ENCODE assay signal across 11 mouse cellular contexts in genomic region chr4:133406313-133407056, GRCm38 (mm10). TPM values are rescaled to one million over a fixed set of nuclear protein-coding genes. Genes with fewer than 3 reads are reported as not detected.
A peak's percentile ranks its signal among the peaks of the same experiment; 100 is the strongest.
DNase-seq lines count a peak whose midpoint lies in the region; ATAC-seq and TF ChIP-seq lines count a peak whose summit lies in the region.
"Had no signal": no experiment of that assay in that cellular context is flagged by ENCODE, and none has a peak within 500 bp of the region (broad histone marks: within the 10 kb centered on the region; RNA-seq: fewer than 3 reads in every experiment).

No protein-coding gene starts in this region.

- no peaks in the 10 kb centered on the region for H3K27me3 ChIP-seq in forebrain, postnatal 0 days (ENCODE audit: insufficient read depth, low read length)
- no peaks in the 10 kb centered on the region for H3K27me3 ChIP-seq in forebrain, embryonic 10.5 days (ENCODE audit: poor library complexity, severe bottlenecking)
- no peaks in the 10 kb centered on the region for H3K27me3 ChIP-seq in kidney, embryonic 15.5 days
- no peaks in the 10 kb centered on the region for H3K27me3 ChIP-seq in limb, embryonic 12.5 days

- WGBS in forebrain, postnatal 0 days, result 60% methylated on average over 8 of the region's 8 CpGs
- 74% methylated on average over 8 of the region's 8 CpGs for WGBS in forebrain, embryonic 10.5 days
- 70% methylated on average over 8 of the region's 8 CpGs for WGBS in kidney, embryonic 15.5 days
- 65% methylated on average over 8 of the region's 8 CpGs for WGBS in limb, embryonic 12.5 days

- no peak for DNase-seq in forebrain, postnatal 0 days
- DNase-seq in forebrain, embryonic 10.5 days (ENCODE audit: extremely low spot score, low spot score), result no peak
- DNase-seq in kidney, adult 8-10 months, result no peak
- DNase-seq in left cerebral cortex, postnatal 36 days (ENCODE audit: low spot score in 2 of 2), result no peak
- DNase-seq in urinary bladder, postnatal 36 days (ENCODE audit: low spot score in 2 of 2), result no peak
- DNase-seq: B cell, adult 2 months; cerebellum, postnatal 36 days; kidney, postnatal 10 days had no signal

- no peak for TF ChIP-seq CTCF in forebrain, postnatal 0 days (IDR thresholded peaks at IDR 0.05; ENCODE audit: low read depth)

- intact Hi-C loops in left cerebral cortex, postnatal 36 days (cut with DNase I), result no loop called here

- no peaks in the 10 kb centered on the region for H3K36me3 ChIP-seq in forebrain, postnatal 0 days (ENCODE audit: insufficient read depth)
- H3K36me3 ChIP-seq in forebrain, embryonic 10.5 days (replicated peaks), result peaks cover 3% of the 10 kb centered on the region
- H3K36me3 ChIP-seq in kidney, embryonic 15.5 days, result no peaks in the 10 kb centered on the region
- peaks cover 5% of the 10 kb centered on the region; the same call in 1 of the 2 replicates for H3K36me3 ChIP-seq in limb, embryonic 12.5 days

- H3K4me3 ChIP-seq in forebrain, postnatal 0 days (ENCODE audit: low read depth, low read length), result no peak overlapping the region
- no peak overlapping the region for H3K4me3 ChIP-seq in forebrain, embryonic 10.5 days
- H3K4me3 ChIP-seq in kidney, embryonic 15.5 days (replicated peaks), result no peak overlapping the region
- H3K4me3 ChIP-seq in brown adipose tissue, adult 24 weeks (ENCODE audit: insufficient read depth, low read depth, low read length), result no peak overlapping the region
- no peak overlapping the region for H3K4me3 ChIP-seq in limb, embryonic 12.5 days (replicated peaks)

- H3K9me3 ChIP-seq in forebrain, postnatal 0 days (ENCODE audit: low read length), result no peaks in the 10 kb centered on the region
- H3K9me3 ChIP-seq in forebrain, embryonic 10.5 days, result no peaks in the 10 kb centered on the region
- H3K9me3 ChIP-seq in kidney, embryonic 15.5 days (replicated peaks), result no peaks in the 10 kb centered on the region
- no peaks in the 10 kb centered on the region for H3K9me3 ChIP-seq in limb, embryonic 12.5 days

- no peak overlapping the region for H3K4me2 ChIP-seq in forebrain, postnatal 0 days (ENCODE audit: low read depth)
- H3K4me2 ChIP-seq in kidney, embryonic 15.5 days, result no peak overlapping the region
- H3K4me2 ChIP-seq in limb, embryonic 12.5 days, result no peak overlapping the region

- ATAC-seq in forebrain, postnatal 0 days, result peak; percentile 40; the same call in 1 of the 2 replicates
- ATAC-seq in kidney, embryonic 15.5 days (replicated peaks; ENCODE audit: low FRiP score), result no peak
- ATAC-seq in limb, embryonic 12.5 days (ENCODE audit: insufficient number of reproducible peaks, insufficient read depth, low FRiP score, low TSS enrichment, low read depth), result no peak

- no peak overlapping the region for H3K9ac ChIP-seq in forebrain, postnatal 0 days
- no peak overlapping the region for H3K9ac ChIP-seq in kidney, embryonic 15.5 days
- no peak overlapping the region for H3K9ac ChIP-seq in limb, embryonic 12.5 days (replicated peaks)

- no peak overlapping the region for H3K27ac ChIP-seq in forebrain, postnatal 0 days (ENCODE audit: low read depth, low read length)
- H3K27ac ChIP-seq in forebrain, embryonic 10.5 days, result no peak overlapping the region
- peak overlapping the region; percentile 57 for H3K27ac ChIP-seq in kidney, embryonic 15.5 days
- H3K27ac ChIP-seq in brown adipose tissue, adult 24 weeks (replicated peaks; ENCODE audit: low read depth, low read length), result 0 out of 2 replicates have a peak overlapping the region, but pooled peaks have one; percentile 6
- peak overlapping the region; percentile 41; the same call in 1 of the 2 replicates for H3K27ac ChIP-seq in limb, embryonic 12.5 days

- H3K4me1 ChIP-seq in forebrain, postnatal 0 days (ENCODE audit: insufficient read depth), result no peaks in the 10 kb centered on the region
- peaks cover 23% of the 10 kb centered on the region for H3K4me1 ChIP-seq in forebrain, embryonic 10.5 days
- H3K4me1 ChIP-seq in kidney, embryonic 15.5 days, result peaks cover 30% of the 10 kb centered on the region
- H3K4me1 ChIP-seq in brown adipose tissue, adult 24 weeks (ENCODE audit: control insufficient read depth, insufficient read depth, insufficient read length, low read length), result peaks cover 19% of the 10 kb centered on the region
- H3K4me1 ChIP-seq in limb, embryonic 12.5 days (replicated peaks), result peaks cover 20% of the 10 kb centered on the region

RNA-seq across cellular contexts. Expression of gene Slc9a1, which starts 37.0 kb away (rescaled TPM):
- total RNA-seq in forebrain, postnatal 0 days (2014; rRNA removed), result 9.7 and 16.0 TPM in 2 replicates
- 7.7 and 10.1 TPM in 2 replicates for polyA plus RNA-seq in forebrain, postnatal 0 days (2015; fragmentation: Nextera tagmentation; extraction: Ambion mirVana)
- 7.9 and 8.1 TPM in 2 replicates for polyA plus RNA-seq in forebrain, embryonic 10.5 days (2016; fragmentation: Nextera tagmentation; extraction: Ambion mirVana)
- polyA plus RNA-seq in kidney, embryonic 15.5 days (2015; fragmentation: Nextera tagmentation; extraction: Ambion mirVana), result 7.5 and 8.3 TPM in 2 replicates
- polyA plus RNA-seq in brown adipose tissue, adult 24 weeks (2012; ENCODE audit: insufficient read depth, insufficient read length, missing spikeins), result 8.6 and 10.3 TPM in 2 replicates
- 7.3 and 7.8 TPM in 2 replicates for polyA plus RNA-seq in limb, embryonic 12.5 days (2016; fragmentation: Nextera tagmentation; extraction: Ambion mirVana)
- total RNA-seq in left cerebral cortex, postnatal 36 days (2021), result 10 to 100 TPM; 48.8 to 56.9 TPM

RNA-seq across cellular contexts. Expression of gene Wdtc1, which starts 53.2 kb away (rescaled TPM):
- 35.5 and 43.9 TPM in 2 replicates for total RNA-seq in forebrain, postnatal 0 days (2014; rRNA removed)
- polyA plus RNA-seq in forebrain, postnatal 0 days (2015; fragmentation: Nextera tagmentation; extraction: Ambion mirVana), result 13.0 and 16.3 TPM in 2 replicates
- 16.8 and 17.0 TPM in 2 replicates for polyA plus RNA-seq in forebrain, embryonic 10.5 days (2016; fragmentation: Nextera tagmentation; extraction: Ambion mirVana)
- polyA plus RNA-seq in kidney, embryonic 15.5 days (2015; fragmentation: Nextera tagmentation; extraction: Ambion mirVana), result 12.0 and 13.1 TPM in 2 replicates
- 25.6 TPM in 2 replicates for polyA plus RNA-seq in brown adipose tissue, adult 24 weeks (2012; ENCODE audit: insufficient read depth, insufficient read length, missing spikeins)
- polyA plus RNA-seq in limb, embryonic 12.5 days (2016; fragmentation: Nextera tagmentation; extraction: Ambion mirVana), result 12.2 and 17.6 TPM in 2 replicates
- total RNA-seq in left cerebral cortex, postnatal 36 days (2021), result 10 to 100 TPM; 58.6 to 59.8 TPM

Comparison
In these comparisons a context has a peak if more than half of its experiments do, and no peak if none do; other contexts are left out.
1. H3K27ac ChIP-seq: peak in kidney, embryonic 15.5 days (single experiment), brown adipose tissue, adult 24 weeks (single experiment) and limb, embryonic 12.5 days (single experiment); none in forebrain, postnatal 0 days (single experiment) and forebrain, embryonic 10.5 days (single experiment).